Mouse (Mus musculus): Measurements from ENCODE around the gene Sp100.
"Not testable (repeated sequence)": the region's sequence is repeated elsewhere in the genome, so short reads cannot be mapped to it uniquely, and the experiment has no call there.

Sp100 gene

DNA sequence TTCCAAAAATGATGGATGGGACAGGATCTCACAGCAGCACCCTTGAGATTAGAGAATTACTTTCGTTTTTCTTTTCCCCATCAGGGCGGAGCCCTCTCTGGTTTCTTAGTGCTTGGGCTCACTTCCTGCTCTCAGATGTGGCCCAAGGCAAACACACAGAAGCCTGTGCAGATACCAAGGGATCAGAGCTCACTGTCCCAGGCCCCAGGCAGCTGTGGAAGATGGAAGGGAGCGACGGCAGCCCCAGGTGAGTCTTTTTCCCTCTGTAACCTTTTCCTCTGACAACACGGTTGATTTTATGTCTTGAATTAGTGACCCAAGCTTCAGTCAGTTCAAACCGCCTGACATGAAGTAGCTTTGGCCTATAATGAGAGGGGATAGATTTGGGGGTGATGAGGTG is at the start of gene Sp100:
Sp100 (plus strand) TSS at position 108 of the 400 bp plus-strand sequence.
- not testable (repeated sequence) for DNase-seq (ENCODE audit: low spot score)

DNA sequence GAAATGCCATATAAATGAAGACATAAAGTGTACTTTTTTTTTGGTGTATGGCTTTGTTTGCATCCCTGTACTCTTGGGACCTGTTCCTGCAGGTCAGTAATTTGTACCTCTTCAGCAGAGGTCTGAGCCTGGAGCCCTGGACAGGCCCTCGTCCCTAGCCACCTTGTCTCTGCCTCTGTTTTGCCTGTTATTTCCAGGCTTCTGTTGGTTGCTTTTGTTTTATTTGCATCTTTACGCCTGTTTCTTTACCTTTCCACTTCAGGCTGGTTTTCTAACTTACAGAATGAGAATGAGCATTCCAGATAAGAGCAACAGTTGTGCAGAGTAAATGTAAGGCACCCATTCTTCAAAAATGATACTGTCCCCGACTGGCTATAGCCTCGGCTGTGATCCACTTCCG is 49.7 kb upstream of the Sp100 start, which contains the start of gene Sp140:
Sp140 (plus strand) TSS at position 301 of the 400 bp plus-strand sequence.
- not testable (repeated sequence) for DNase-seq (ENCODE audit: low spot score)

DNA sequence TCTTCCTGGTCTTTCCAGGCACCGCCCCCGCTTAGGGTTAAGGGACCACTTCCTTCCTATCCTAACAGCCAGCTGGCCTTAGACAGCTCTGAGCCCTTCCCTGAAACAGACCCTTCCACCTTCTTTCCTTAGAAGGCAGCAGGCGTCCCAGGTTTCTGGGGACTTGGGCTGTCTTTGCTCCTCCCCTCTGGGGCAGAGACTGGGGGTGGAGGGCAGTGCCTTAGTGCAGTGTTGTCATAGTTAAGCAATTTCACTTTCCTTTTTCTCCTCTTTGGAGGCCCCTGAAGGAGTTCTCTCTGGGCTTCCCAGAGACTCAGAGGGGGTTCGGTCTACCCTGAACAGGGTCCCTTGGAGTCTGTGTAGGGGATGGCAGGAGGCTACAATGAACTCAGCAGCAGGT is 49.0 kb upstream of the Sp100 start:
- not testable (repeated sequence) for DNase-seq (ENCODE audit: low spot score)

DNA sequence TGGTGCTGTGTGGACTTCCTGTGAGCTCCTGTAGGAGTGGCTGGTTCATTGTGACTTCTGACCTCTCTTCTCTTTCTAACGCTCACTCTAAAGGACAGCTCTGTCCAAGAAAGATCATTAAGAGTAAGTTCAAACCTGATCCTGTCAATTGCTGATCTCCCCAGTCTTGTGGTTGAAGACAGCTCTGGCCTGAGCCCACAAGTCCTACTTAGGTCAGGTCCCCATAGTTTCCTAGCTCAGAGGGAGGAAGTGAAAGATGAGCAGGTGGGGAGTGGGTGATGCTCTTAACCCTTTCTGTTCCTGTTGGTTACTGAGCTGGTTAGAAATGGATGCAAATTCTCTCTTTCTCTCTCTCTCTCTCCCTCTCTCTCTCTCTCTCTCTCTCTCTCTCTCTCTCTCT is 45.4 kb upstream of the Sp100 start:
- not testable (repeated sequence) for DNase-seq (ENCODE audit: low spot score)

DNA sequence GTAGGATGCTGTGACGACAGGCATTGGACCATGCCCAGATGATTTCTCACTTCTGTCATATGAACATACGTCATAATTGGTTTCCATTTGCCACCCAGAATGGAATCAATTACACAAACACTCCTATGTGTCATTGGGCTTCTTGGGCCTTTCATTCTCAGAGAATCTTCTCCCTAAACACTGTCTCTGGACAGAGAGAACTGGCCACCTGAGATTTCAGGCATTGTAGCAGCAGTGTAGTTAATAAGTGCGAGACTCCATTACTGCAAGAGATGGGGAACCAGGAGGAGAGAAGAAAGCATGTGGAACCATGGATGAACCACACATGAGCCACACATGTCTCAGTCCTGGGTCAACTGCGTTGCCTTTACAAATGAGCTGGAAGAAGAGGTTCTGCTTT is 41.4 kb upstream of the Sp100 start:
- DNase-seq (ENCODE audit: low spot score), result not testable (repeated sequence)

DNA sequence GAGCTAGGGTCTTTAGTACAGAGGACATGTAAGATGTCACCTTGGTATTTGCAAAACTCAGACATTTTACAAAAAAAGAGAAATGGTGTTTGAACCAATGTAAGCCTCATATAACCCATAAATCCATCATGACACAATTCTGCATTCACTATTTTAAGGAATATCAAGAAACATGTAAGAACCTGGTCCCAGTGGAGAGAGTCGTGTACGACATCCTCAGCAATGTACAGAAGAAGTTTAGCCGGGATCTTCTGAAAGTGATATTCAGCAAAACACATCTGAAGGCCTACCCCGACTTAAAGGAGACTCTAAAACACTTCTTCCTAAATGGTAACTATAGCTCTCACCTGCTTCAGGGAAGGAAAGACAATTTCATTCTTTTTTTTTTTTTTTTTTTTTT is 39.2 kb upstream of the Sp100 start:
- not testable (repeated sequence) for DNase-seq (ENCODE audit: low spot score)

DNA sequence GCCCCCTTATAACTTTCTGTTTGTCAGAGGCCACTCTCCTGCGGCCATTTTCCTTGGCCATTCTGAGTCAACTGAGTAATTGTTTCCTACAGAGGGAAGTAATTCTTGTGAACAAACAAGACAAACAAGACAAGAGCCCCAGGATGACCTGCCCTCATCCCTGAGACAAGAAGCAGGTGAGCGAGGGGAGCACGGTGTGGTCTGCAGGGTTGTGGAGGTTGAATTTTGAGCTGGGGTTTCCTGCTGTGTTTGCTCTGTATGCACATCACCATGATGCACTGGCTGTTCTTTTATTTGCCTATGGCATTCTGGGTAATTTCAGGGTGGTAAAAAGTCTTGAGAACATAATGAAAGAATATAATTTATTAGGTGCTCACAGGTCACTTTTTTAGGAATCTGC is 34.7 kb upstream of the Sp100 start:
- DNase-seq (ENCODE audit: low spot score), result not testable (repeated sequence)

DNA sequence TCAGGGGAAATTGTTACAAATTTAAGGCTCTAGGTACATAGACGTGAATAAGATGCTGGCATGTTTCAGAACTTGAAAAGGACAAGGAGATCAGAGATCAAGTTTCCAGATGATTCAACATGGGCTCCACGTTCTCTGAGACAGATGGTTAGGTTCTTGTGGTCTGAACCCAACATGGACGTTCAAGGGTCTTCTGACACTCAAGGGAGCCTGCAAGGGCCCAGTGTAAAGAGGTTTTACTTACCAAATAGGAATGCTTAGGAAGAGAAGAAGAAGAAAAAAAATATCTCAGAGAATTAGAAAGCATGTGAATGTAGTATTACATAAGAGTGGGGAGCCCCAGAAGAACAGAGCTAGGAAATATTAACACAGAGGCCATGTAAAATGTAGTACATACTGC is 34.0 kb upstream of the Sp100 start:
- DNase-seq (ENCODE audit: low spot score), result not testable (repeated sequence)

DNA sequence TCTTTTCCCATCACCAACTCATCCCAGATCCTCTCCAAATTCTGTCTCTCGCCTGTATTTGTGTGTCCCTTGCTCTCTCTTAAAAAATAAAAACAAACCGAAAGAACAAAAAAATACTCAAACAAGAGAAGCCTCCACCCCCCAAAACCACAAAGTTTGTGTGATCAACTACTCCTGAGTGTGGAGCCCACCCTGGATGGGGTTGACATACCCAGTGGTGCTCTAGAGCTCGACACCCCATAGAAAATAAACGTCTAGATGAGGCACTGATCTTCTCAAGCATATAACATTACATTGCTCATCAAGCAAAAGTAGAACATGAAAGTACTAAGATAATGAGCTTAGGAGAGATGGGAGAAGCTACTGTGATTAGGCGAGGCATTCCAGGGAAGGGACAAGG is 32.6 kb upstream of the Sp100 start:
- not testable (repeated sequence) for DNase-seq (ENCODE audit: low spot score)

DNA sequence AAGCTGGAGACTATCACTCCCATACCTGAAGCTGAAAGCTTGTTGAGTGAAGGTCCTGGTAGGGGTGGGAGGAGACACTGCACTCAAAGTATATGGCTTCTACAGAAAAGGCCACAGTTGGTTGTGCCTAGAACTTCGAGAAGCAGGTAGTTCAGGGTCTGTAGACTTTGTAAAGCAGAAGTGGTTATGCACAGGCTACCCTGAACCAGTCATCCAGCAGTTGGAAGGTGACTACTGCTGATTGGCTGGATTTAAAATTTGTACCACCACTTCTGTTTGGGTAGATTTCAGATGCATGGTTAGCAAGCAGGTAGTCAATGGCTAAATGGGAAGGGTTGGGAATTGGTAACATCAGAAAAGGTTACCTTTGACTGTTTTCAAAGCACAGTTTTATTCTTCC is 31.1 kb upstream of the Sp100 start:
- DNase-seq (ENCODE audit: low spot score), result not testable (repeated sequence)

DNA sequence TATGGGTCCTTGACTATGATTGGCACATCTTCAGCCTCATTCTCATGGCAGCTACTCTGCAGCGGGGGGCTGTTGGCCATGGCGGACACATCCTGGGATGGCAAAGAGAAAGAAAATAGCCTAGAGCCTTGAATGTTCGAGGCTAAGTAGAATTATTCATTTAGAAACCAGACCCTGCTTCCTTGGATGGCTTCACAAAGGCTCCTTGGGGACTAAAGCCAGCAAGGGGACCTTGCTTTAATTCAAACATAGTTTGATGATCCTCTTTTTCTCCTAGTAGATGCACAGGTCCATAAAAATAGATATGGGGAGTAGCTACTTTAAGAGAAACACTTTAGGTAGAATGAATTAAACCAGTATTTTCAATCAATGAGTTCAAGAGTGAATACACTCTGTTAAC is 12.9 kb upstream of the Sp100 start:
- DNase-seq (ENCODE audit: low spot score), result not testable (repeated sequence)

DNA sequence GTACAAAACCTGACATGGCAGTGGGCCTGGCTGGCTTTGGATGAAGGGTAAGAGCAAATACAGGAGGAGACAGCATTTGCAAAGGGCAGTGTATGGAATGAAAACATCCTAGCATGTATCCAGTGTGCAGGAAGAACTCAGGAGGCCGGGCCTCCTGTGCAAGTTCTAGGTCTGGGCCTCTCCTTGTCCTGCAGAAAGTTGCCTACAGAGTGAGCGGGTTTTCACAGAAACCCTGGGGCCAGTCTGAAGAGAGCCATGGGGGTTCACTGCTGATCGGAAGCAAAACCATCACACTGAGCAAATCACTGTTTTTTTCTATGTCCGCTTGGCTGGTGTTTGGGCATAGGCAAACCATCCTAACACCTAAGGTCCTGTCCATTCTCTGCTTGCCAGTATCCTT is 11.6 kb upstream of the Sp100 start:
- DNase-seq (ENCODE audit: low spot score), result peak; percentile 30

DNA sequence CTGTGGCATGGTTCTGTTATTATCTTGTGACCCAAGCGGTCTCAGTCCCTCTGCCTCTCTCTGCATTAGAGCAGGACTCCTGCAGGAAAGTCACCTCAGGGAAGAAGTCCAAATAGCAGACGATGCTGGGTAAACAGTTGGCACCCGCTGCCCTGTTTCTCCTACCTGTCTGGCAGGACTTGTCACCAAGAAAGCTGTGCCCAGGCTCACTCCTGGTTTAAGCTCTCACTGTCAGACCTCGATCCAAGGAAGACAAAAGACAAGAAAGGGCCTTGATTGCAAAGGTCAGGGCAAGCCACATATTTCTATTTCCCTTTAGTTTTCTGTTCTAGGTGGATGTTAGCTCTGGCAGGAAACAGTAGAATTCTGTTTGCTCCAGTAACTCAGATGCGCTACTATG is 736 bp downstream of the Sp100 start:
- DNase-seq (ENCODE audit: low spot score), result not testable (repeated sequence)

DNA sequence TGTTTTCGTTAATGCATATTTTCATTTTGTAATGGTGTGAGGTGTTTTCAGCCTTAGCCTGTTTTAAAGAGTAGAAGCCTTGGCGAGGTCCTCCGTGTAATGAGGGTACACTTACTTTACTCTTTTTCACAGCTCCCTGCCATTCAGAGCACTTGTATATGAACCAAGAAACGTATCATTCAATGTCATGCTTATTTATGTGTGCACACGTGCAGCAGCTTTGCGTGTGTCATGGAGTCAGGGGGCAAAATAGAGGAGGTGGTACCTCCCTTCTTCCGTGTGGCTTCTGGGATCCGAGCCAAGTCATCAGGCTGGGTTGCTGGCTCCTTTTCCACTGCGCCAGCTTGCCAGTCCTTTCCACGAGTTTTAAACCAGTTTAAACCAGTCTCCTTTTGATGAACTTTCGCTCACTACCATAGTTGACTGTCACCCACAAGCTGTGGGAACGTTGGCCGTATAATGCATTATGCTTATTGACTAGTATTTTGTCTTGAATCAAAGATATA is 2.0 kb downstream of the Sp100 start:
- not testable (repeated sequence) for DNase-seq (ENCODE audit: low spot score)

DNA sequence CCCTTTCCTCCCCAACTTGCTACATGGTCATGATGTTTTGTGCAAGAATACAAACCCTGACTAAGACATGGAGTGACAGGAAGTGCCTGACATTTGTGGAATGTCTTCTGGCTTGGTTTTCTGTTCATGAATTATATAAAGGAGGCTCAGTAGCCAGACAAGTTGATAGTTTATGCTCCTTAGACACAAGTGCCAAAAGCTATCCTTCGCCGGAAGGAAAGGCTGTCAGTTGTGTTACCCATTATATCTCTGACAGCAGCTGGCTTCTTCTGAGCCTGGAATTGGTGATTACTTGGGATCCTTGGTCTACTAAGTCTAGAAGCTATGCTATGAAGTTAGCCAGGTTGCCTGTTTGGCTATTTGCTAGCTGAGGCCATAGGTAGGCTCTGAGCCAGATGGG is 7.4 kb downstream of the Sp100 start:
- not testable (repeated sequence) for DNase-seq (ENCODE audit: low spot score)

DNA sequence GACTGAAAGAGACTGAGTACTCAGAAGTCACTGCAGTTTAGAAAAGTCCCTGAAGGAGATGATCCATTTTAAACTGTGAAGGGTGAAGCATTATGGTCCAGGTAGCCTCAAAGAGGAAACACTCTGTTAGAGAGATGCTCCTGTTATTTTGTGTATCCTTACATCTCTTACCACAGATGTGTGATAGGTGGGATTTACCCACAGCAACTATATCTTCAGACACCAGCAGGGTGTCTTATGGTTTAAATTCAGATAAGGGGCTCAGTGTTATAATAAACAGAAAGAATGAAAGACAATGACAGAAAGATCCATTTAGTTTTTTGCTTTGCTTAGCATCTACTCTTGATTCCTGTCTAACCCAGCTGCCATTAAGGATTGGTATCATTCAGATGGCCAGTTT is 14.5 kb downstream of the Sp100 start:
- no peak for DNase-seq (ENCODE audit: low spot score)

DNA sequence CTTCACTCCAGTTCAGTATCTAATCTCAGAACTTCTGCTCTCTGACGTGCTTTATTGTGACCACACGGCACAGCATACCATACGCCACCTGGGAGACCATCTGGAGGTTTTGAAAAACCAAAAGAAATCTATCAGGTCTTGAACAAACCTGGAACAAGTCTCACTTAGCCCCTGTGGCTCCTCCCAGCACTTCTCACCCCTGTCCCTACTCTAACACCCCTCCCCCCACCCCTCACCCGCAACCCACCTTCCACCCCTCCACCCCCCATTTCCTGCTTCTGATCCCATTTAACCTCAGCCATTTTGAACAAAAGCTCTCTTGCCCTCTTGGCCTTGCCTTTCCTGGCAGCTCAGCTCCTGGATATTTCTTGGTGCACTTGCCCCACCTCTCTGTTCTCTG is 30.4 kb downstream of the Sp100 start:
- no peak for DNase-seq (ENCODE audit: low spot score)

DNA sequence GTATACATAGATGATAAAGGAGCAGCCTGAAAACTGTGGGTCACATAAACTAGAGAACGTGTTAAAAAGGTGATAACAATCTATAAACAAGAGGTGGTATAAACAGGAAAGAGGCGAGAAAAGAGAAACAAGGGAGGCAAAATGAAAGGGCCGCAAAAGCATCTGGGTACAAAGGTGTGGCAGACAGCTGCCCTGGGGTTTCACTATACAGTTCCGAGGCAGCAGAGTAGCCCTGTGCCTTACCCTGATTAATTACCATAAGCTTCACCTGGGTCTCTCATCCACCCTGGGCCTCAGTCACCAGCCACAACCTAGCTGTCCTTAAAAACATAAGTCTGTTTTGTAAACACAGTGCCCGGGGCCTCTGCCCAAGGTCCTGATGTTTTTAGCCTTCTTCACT is 36.9 kb downstream of the Sp100 start:
- no peak for DNase-seq (ENCODE audit: low spot score)

DNA sequence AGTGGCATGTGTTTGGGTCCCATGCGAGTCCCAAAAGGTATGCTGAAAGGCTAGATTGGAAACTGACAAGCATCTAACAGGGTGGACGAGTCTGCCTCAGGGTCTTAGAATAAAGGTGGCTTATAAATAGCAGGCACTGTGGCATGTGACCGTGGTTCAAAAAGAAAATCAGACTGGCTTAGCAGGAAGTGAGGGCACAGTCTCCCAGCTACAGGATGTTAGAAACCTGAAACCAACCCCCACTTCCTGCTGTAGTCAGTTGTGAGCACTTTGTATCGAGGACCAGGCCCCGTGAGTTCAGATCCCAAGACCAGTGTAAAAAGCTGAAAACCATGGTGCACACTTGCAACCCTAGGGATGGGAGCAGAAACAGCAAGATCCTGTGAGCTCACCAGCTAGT is 37.6 kb downstream of the Sp100 start:
- DNase-seq (ENCODE audit: low spot score), result no peak

DNA sequence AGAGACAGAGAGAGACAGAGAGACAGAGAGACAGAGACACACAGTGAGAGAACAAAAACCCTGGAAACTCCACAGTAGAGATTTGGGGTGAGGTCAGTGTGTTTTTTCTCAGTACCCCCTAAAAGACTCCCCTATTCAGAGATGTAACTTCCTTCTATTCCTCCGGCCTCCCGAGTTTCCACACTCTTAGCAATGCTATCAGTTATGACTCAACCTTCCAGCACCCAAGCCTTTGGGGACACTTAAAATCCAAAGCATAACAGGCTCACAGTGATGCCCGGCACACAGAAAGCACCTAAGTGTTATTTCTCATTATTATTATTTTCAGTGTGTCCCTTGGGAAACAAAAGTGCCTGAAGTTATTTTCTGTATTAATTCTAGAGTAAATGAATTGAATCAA is 40.8 kb downstream of the Sp100 start:
- DNase-seq (ENCODE audit: low spot score), result no peak

DNA sequence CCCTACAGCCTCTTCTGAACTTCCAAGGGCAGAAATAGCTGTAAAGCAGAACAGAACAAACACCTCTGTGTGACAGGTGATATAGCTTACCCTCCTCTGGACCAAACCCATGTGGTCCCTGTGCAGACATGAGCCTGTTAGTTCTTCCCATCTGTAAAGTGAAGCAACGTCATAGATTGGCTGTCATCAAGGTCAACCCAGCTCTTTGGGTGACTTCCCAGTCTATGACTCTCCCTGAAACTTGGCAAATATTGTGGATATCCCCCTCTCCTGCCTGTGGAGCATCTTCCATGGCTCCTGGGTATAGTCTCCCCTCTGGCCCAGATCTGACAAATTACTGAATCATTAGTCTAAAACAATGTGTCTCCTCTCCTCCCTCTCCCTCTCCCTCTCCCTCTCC is 42.5 kb downstream of the Sp100 start:
- no peak for DNase-seq (ENCODE audit: low spot score)

DNA sequence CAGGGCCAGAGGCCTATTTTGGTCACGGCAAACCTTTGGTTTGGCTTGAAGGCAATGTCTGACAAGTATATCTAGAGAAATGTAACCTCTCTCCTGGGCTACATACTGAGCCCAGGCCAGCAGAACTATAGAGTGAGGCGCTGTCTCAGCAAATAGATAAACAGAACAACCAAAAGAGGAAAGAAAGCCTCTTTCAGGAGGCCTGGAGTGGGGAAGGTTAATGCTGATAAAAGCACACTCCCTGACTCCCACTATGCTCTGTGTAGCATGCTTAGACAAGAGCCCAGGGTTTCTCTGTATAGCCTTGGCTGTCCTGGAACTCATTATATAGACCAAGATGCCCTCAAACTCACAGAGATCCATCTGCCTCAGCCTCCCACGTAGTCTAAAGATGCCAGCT is 43.5 kb downstream of the Sp100 start:
- DNase-seq (ENCODE audit: low spot score), result no peak

DNA sequence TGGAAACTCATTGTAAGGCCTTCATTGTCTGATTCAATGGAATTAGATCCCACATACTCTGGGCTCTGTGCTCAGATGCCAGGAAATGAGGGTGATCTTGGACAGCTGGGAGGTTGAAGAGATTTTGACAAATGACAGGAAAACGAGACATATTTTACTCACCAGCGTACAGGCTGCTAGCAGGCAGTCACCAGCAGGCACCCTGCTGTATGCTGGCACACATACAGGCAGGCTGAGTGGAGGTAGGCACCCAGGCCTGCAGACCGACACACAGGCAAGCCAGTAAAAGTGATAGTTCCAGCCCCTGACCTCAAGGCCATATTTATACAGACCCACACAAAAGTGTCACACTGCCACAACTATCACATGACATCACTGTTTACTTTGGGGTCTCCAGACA is 45.9 kb downstream of the Sp100 start:
- no peak for DNase-seq (ENCODE audit: low spot score)

DNA sequence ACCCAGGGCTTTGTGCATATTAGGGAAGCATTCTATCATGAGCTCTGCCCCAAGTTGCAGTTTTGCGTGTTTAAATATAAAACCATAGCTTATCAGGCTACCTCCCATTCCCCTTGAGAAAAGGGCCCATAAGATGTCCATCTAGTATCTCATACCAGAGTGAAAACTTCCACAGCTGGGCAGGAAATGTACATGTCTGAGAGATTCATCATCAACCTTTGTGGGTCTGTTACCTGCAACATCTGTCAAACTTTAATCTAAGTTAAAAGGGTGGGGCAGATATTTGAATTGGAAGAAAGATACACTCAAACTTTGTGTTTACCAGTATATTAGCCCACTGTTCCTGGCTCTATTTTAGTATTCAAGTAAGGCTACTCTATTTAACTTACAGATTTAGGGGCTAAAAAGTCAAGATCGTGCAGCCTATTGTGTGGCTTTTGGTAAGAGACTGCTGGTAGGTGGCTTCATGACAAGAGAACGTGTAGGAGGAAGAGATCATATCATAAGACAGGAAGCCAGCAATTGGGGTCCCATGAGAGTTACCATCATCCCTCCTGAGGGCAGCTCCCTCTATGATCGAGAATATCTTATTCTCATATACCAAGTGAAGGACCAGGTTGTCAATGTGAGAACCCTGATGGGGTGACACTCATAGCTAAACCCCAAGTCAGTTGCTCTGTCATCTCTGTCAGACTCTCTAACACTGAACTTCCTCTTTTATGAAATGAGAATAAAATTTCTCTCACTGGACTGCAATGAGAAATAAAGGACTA is 48.1 kb downstream of the Sp100 start:
- DNase-seq (ENCODE audit: low spot score), result no peak
